Mouse (Mus musculus) 3134 (cell line): ENCODE measurements around the gene Lsp1.

ENCODE experiments used
- DNase-seq: peaks from one replicate; pipeline ENCODE4 v3.0.0-alpha.2; 2011; ENCODE audit warnings: low spot score; ENCODE audit not compliant: insufficient read length; ENCODE audit errors: extremely low read depth

Gene Lsp1

GRCm38 (mm10) chr7:142499010-142499721 is 38.6 kb downstream of the Lsp1 start:
- DNase-seq, result no peak

- no peak for DNase-seq
These were observed 39.4 kb downstream of the Lsp1 start for GRCm38 (mm10) chr7:142500032-142500431.

GRCm38 (mm10) chr7:142503206-142503605 is 42.6 kb downstream of the Lsp1 start:
- DNase-seq, result no peak

- no peak for DNase-seq
These were observed 45.3 kb downstream of the Lsp1 start for GRCm38 (mm10) chr7:142505942-142506341.

- no peak for DNase-seq
These were observed 45.9 kb downstream of the Lsp1 start for GRCm38 (mm10) chr7:142506501-142506900.

GRCm38 (mm10) chr7:142507453-142507852 is 46.8 kb downstream of the Lsp1 start:
- DNase-seq, result no peak

- DNase-seq, result no peak
These were observed 48.9 kb downstream of the Lsp1 start for GRCm38 (mm10) chr7:142509518-142509917.

GRCm38 (mm10) chr7:142510021-142510777 is 49.6 kb downstream of the Lsp1 start:
- DNase-seq, result no peak

GRCm38 (mm10) chr7:142514048-142514447 is 53.4 kb downstream of the Lsp1 start:
- no peak for DNase-seq

GRCm38 (mm10) chr7:142516221-142516978 is 55.8 kb downstream of the Lsp1 start:
- no peak for DNase-seq

- DNase-seq, result no peak
These were observed 56.9 kb downstream of the Lsp1 start for GRCm38 (mm10) chr7:142517531-142517930.

- no peak for DNase-seq
These were observed 59.7 kb downstream of the Lsp1 start for GRCm38 (mm10) chr7:142520331-142520730.

- no peak for DNase-seq
These were observed 61.7 kb downstream of the Lsp1 start for GRCm38 (mm10) chr7:142522352-142522751.

GRCm38 (mm10) chr7:142523200-142523990 is 62.8 kb downstream of the Lsp1 start:
- DNase-seq, result no peak

GRCm38 (mm10) chr7:142525342-142526178 is 65.0 kb downstream of the Lsp1 start:
- no peak for DNase-seq

GRCm38 (mm10) chr7:142529350-142529749 is 68.7 kb downstream of the Lsp1 start:
- DNase-seq, result no peak

GRCm38 (mm10) chr7:142531973-142532521 is 71.4 kb downstream of the Lsp1 start:
- DNase-seq, result no peak

GRCm38 (mm10) chr7:142532671-142533058 is 72.1 kb downstream of the Lsp1 start, which contains the start of gene Mrpl23:
Gene Mrpl23 (plus strand): TSS chr7:142532686.
- DNase-seq, result no peak
